Mouse (Mus musculus) brain, embryonic 18.5 days (tissue): ENCODE results near the gene Fsip1.

ENCODE experiments used
- DNase-seq: peaks from one replicate; pipeline ENCODE4 v3.0.0-alpha.2; 2012; ENCODE audit warnings: low read depth, low spot score

Gene Fsip1

DNA sequence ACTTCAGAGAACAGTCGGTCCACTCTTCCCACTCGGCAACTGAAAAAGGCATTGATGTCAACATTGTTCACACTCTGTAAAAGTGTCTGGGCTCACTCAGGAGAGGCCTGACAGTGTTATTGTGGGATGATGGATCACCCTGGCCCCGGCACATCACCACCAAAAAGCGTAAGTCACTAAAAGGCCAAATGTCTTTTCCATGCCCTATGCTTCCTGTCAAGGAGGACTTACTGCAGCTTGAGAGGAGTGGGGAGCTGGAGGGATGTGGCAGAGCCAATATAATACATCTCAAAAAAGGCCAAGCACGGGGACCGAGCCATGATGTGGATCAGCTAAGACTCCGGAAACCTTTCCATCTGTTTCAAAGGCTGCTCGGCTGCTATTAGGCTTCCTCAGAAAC is 2.2 kb downstream of the Fsip1 start:
- DNase-seq = no peak

DNA sequence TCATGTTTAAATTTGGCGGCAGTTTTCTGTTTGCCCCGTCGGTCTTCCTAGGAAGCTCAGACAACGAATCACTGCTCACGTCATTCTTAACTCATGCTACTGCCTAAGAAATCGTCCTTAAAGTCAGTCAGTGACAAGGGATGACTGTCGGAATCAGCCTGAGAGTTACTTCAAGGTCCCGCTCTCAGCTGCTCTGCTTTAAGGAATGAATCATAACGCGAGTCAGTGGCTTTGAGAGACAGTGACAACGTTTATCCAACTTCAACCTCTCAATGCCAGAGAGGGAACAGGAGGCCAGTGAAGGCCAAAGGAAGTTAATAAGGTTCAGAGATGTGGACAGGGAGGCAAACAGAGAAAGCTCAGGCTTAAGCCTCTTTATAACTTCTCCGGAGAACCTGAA is 7.8 kb downstream of the Fsip1 start:
- DNase-seq = no peak

DNA sequence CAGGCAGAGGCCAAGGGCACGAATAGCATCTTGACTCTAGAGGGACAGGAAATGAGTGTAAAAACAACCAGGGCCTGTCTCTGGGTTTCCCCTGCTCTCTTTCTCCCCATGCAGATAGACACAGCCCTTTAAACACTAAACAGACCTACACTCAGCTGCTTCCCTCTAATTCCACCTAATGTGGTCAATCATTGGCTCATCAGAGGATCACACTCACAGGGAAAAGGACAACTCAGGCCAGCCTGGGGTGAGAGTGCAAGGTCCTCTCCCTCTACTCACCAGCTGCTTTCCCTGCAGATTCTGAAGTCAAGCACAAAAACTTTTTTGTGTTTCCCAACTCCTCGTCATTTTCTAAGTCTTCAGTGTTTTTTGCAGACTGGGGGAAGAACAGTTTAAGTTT is 8.8 kb downstream of the Fsip1 start:
- DNase-seq = no peak

DNA sequence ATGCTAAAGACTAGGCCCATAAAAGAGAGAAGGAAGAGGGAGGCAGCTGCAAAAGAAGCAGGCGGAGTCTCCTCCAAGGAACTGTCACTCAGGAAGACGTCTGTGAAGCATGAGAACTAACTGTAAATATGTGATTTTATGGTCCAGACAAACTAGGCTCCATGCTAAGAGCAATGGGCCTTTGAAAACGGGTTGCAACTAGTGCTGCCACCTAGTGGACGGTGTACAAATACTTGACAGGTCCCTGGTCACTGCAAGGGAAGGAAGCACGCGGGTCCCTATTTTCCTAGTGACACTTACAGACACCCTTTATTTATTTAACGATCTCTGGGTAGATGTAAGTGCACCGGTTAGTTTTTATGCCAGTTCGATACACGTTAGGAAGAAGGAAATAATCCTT is 10.9 kb downstream of the Fsip1 start:
- no peak for DNase-seq

DNA sequence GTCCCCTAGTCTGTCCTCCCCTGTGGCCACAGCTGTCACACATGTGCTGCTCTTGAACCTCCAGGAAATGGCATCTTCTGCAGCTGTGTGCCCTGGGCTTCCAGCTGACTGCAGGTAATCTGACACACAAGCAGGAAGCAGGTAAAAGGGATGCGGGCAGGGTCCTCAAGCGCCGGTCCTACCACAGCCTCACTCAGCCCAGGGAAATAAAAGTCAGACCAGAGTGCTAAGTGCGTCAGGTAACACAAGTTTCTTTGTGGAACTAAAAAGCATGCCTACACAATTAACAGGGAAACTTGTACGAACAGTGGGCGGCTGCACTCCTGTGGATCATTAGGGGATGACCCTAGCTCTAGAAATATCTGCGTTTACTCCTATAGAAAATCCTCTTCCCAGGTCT is 20.6 kb downstream of the Fsip1 start:
- DNase-seq = no peak

DNA sequence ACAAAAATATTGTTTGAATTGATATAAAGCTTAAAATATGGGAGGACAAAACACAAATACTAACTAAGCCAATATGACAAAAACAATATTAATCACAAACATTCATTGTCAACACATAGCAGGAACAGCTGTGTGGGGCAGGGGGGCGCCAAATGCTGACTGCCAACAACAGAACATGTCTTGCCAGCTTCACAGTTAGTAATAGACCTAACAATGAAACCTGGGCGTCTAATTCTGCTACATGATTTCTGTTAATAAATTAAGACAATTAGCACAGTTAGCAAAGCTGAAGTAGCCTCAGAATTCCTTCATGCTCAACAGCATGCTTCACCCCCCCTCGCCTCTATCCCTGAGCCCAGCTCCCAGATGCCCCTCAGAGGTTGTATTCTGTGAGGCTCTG is 21.2 kb downstream of the Fsip1 start:
- DNase-seq = no peak

DNA sequence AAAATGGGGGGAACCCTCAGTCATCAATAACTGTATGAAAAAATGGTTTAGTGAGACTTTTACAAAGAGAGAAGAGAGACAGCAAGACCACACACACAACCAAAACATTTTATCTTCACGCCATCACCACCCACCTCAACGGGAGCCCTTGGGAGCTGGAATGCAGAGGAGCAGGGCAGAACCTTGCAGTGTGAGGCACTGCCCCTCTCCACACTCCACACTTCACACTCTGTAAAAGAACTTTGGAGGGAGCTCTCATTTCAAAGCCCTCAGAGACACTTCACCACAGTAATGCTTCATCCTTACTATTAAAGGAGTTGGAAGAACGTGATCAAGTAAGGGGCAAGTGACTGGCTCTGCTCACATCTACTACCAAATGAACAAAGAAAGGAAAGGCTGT is 26.2 kb downstream of the Fsip1 start:
- no peak for DNase-seq

DNA sequence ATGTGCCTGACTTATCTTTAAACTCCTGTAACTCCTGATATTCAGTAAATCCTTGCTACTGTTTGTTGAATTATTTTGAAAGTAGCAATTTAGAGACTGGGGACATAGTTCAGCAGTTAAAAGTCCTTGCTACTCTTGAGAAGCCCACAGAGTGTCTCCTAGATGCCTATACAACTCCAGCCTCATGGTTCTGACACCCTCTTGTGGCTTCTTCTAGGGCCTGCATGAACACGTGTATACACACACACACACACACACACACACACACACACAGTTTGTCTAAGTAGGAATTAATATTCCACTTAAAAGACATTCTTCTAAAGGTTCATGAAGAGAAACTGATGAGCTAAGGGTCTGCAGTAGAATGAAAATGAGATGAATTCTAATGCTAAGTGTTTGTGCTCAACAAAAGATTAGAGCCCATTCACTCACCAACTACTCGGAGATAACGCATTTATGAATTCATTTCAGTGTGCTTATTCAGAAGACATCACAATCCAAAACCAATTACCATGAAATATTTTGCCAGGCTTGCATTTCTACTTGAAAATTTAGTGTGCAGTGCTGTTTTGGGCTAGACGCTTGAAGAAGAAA is 28.2 kb downstream of the Fsip1 start:
- no peak for DNase-seq

DNA sequence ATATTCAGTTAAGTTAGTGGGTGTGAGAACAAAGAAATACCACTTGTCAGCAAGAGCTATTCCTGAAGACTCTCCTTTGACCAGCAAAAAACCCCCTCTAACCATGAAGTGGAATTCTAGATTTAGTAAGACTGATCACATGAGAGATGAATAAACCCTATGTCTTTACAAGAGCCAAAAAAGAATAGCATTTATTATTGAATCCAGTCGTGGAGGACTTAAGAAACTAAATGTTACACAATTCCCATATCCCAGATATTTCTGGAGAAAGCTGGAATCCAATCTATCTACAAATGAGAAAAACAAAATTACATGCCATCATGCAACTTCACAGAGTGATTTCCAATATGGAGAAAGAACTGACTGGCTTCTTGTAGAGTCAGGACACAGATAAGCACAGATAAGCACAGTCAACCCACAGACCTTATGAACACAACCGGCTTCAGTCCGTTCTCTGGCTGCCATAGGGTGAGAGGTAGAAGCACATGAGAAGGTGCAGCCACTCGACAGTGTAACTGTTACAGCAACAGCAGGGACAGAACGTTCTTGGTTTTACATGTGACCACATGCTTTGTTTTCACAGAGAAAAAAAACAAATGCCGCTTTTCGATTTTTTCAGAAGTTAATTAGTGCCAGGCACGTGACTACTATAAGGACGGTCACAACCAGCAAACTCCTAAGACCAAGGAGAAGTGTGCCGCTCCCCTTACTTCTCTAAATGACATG is 31.3 kb downstream of the Fsip1 start:
- DNase-seq = no peak

DNA sequence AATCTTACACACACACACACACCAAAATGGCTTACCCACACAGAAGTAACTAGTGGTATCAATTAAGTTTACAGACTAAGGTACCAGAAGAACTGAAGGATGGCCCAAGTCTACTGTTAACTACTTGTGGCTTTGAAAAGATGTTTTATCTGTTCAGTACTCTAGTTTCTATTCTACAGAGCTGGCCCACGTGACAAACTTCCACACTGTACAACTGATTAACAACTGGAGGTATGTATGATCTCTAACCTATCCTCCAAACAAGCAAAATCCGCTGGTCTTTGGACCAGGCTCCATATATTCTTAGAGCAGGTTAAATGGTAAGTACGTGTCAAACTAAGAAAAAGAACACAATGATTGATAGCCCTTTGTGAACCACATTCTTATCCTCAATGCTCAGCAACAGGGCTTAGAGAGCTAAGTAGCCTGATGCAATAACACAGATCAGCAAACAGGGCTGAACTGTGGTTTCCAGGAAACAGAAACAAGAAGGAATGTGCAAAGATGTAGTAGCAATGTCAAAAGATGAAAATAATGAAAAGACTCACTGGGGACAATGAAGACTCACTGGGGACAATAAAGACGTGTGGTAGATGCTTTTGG is 38.7 kb downstream of the Fsip1 start:
- DNase-seq = no peak

DNA sequence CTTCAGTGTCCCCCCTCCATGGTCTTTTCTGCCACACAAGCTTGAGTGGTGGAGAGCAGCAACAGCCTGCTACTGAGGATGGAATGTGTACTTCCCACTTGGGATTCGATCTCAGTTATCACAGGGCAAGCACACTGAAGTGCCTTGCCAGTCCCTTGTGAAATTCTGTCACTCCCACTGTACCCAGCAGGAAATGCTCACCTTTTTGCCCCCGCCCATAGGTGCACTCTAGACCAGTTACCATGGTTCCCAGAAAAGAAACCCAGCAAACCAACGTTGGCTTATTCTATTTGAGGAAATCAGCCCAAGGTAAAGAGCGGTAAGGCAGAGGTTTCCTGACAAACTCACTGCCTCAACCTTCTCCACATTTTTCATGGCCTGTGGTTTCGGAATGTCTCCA is 47.1 kb downstream of the Fsip1 start:
- no peak for DNase-seq

DNA sequence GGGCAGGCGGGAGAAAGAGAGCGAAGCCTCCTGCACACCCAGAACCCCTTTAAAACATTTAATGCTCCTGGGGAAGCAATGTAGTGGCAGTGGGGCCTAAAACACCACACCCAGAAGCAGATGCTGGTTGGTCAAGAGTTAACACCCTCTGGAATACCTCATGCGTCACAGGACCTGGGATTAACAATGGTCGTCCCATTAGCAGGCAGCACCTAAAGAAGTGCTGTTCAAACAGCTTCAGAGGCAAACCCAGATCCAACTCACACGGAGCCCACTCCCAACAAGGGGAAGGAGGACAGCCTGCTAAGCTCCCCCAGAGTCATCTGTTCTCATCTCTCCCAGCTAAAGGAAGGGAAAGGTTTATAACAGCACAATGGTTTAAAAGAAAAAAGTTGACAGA is 48.1 kb downstream of the Fsip1 start:
- no peak for DNase-seq

DNA sequence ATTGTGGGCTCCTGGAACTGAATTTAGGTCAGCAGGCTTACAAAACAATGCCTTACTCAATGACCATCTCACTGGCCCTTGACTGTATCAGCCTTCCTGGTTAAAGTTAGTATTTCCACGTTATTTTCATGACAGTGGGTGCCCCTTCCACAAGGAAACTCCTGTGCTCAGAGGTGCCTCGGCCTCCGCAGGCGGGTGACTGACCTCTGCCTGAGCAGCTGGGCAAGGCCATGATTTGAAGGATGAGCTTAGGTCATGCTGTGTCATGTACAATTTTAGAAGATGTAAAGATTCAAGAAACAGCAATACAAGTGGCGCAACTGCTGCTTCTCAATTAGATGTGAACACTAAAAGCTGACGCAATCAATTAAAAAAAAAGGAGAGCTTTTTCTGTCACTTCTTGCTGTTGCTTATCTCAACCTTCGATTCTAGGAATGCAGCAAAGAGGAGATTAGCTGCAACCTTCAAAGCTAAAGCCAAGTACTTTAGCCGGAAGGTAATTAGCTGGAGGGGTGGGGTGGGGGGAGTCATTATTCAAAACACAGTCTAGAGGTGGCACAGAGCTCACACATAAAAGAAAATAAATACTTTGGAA is 50.7 kb downstream of the Fsip1 start:
- no peak for DNase-seq

DNA sequence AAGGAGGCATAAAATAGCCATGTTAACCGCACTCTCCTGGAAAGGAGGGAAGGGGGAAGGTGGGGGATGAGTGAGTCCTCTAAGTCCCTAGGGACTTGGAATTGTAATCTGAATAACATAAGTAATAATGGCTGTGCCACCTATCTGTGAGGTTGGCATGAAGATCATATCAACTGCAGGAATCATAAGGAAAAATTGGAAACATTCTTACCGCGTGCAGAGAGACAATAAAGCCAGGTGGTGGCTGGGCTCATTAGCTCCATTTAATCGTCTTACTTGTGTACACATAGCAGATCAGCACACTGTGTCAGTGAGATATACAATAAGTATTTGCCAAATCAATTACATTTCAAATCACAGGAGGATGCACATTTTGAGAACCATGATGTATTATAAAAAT is 52.1 kb downstream of the Fsip1 start:
- no peak for DNase-seq

DNA sequence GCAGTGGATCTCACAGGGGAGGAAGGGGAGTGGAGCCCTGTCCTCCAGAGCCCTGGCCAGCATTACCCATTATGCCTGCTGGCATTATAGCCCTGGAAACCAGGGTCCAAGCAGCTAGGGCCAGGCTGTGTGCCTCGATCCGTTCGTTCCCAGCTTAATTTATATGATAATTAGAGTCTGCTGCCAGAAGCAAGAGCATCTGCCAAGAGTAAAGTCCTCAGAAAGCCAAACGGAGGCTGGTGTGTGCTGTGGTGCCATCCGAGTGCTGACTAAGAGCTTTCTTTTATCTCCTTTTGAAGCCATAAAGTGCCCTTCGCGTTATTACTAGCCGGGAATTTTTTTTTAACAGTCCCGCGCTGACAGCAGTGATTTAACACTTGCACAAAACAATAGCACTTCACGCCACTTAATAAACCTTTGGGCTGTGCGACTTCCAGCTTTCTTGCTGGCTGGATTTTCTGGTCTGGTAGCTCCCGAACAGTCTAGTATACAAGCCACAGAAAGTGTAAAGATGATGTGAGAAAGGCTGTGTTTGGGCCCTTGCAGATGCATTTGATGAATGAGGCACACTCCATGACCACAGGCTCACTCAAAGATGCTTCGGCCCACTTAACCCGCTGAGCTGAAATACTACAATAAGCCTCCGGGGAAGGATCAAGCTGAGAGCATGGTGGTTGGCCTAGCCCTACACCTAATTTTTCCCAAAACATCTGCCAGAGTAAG is 52.9 kb downstream of the Fsip1 start:
- peak; percentile 72 for DNase-seq

DNA sequence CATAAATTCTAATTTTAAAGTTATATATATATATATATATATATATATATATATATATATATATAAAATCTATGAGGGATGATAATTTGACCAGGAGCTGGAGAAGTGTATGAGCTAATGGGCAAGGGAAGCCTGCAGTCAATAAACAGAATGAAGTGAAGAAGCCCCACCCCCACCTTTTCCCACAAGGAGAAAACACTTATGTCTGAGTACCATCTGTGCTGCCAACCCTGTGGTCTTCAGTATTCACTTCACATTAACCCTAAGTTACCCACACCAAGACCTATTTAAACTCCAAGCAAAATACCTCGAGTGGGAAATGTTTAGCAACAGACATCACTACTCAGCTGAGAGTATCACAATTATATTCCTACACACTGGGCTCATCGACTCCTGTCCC is 53.8 kb downstream of the Fsip1 start:
- DNase-seq = no peak

DNA sequence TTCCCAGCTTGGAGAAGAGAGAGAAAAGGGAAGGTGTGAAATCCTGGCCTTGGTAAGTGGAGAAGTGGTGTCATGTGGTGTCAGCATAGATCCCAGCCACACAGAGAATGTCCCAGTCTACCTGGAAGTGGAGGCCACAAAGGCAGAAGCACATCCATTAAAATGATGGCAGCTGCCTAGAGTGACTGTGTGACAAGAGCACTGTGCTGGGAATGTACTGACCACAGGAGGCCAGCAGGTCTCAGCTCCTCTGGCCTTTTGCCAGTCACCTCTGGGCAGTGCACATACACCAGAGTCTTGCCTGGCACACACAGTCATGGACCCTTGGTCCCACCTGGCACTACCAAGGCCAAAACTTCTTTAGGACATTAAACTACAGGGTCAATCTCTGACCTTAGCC is 54.8 kb downstream of the Fsip1 start:
- no peak for DNase-seq

DNA sequence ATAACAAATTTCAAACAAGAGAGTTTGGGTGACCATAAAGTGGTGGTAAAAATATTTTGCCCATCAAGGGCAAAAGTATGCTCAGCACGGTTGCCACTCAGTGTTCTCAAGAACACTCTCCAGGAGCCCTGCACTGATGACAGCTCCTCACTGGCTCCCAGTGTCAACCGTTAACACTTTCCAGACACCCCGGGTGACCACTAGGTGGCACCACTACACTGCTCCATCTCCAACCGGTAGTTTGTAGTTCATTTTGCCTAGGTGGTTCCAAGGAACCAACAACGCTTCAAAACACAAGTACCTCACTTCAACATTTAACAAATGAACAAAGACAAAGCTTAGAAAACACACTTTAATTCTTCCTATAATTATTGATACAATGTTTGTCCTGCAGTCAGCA is 56.9 kb downstream of the Fsip1 start:
- DNase-seq = no peak

DNA sequence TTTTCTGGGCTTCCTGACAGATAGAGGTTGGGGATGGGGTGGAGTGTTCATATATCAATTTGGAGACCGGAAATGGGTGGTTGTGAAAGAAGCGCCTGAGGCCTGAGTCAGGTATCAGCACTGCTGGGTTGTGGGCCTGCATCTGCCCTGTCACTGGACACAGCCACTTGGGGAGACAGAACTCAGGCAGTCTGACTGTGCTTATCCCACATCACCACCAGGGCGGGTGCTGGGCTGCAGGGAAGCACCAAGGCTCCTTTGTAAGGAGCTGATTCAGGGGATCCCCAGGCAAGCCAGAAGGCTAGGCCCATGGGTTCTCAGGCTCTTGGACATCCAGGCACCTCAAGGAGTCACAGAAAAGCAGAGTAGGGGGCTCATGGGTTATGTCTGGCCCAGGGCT is 59.8 kb downstream of the Fsip1 start:
- no peak for DNase-seq

DNA sequence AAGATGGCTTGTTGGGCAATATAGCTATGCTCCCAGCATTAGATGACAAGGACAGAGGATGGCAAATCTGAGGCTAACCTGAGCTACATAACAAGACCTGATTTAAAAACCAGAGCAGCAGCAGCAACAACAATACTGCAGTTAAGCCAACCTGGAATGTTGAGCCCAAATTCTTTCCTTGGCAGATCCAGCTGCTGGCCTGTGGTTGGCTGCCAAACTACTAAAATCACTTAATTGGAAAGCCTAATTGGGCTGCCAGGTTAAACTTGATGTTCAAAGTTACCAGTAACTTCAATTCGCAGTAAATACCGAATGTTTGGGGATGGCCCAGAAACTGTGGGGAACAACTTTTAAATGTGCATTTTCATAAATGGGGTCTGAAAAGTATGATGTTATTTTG is 74.6 kb downstream of the Fsip1 start:
- DNase-seq = no peak

DNA sequence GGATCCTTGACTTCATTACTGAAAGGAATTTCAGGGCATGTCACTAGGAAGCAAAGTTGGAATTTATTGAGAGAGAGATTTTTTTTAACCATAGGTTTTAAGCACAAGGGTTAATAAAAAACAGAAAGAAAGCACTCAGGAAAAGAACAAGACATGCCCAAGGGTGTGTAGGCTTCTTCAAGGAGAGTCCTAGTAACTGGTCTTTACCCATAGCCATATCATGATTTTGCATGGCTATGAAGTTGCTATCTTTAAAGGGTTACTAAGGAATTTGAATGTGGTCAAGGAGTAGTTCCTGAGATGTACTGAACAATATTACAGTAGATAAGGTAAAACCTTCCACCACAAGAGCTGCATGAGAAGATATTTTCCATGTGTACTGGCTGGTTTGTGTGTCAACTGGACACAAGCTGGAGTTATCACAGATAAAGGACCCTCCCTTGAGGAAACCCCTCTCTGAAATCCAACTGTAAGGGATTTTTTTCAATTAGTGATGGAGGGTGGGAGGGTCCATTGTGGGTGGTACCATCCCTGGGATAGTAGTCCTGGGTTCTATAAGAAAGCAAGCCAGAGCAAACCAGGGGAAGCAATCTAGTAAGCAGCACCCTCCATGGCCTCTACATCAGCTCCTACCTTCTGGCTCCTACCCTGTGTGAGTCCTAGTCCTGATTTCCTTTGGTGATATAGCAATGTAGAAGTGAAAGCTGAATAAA is 76.7 kb downstream of the Fsip1 start:
- no peak for DNase-seq

DNA sequence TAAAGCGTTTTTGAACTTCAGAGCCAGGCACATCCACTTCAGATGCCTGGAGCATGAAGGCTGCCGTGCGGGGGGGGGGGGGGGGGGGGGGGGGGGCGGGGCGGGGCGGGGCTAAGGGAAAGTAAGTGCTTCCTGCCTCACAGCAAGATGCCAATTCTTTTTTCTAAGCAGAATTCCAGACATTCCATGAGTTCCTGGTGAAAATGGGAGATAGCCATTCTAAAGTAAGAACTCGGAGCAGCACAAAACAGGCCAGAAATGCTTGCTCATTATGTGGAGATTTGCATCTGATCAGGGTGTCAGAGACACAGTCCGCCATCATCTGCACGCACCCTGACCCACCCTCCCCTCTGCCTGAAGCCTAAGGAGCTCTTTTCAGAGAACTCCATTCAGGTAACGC is 77.3 kb downstream of the Fsip1 start:
- DNase-seq = no peak
